Mouse (Mus musculus) CH12.LX (cell line): ENCODE data around the gene Celsr3.

ENCODE experiments used
- CHD2 ChIP-seq: IDR thresholded peaks from 2 replicates; pipeline ENCODE4 v1.6.1; 2011; ENCODE audit warnings: low read length, improper control_type of control experiment
- CTCF ChIP-seq, 2 experiments: IDR thresholded peaks in 1 of 2; conservative IDR thresholded peaks in 1 of 2; 2 replicates each; pipeline ENCODE4 v1.5.1; 2011 to 2012; ENCODE audit warnings: low read depth in 2 of 2, low read length in 2 of 2, improper control_type of control experiment in 1 of 2, inconsistent platforms in 1 of 2, mild to moderate bottlenecking in 1 of 2, moderate library complexity in 1 of 2
- E2F4 ChIP-seq: IDR thresholded peaks from 2 replicates; pipeline ENCODE4 v1.6.1; 2011; ENCODE audit warnings: low read depth, low read length, improper control_type of control experiment; ENCODE audit not compliant: insufficient replicate concordance
- EP300 ChIP-seq: IDR thresholded peaks from 2 replicates; pipeline ENCODE4 v1.6.1; 2011; ENCODE audit warnings: low read length, improper control_type of control experiment
- MAX ChIP-seq: IDR thresholded peaks from 2 replicates; pipeline ENCODE4 v1.6.1; 2011; ENCODE audit warnings: low read length, improper control_type of control experiment
- MEF2A ChIP-seq: IDR thresholded peaks from 2 replicates; pipeline ENCODE4 v1.6.1; 2014; ENCODE audit warnings: low read depth, mild to moderate bottlenecking, inconsistent platforms, low read length, improper control_type of control experiment, borderline replicate concordance
- NRF1 ChIP-seq: IDR thresholded peaks from 2 replicates; pipeline ENCODE4 v1.6.1; 2014; ENCODE audit warnings: low read depth, mild to moderate bottlenecking, inconsistent platforms, low read length, improper control_type of control experiment, moderate library complexity
- POLR2A ChIP-seq: IDR thresholded peaks from 2 replicates; pipeline ENCODE4 v1.6.1; 2011; ENCODE audit warnings: low read depth, mild to moderate bottlenecking, improper control_type of control experiment, low read length
- ZC3H11A ChIP-seq: IDR thresholded peaks from 2 replicates; pipeline ENCODE4 v1.6.1; 2012; ENCODE audit warnings: low read depth, mild to moderate bottlenecking, inconsistent platforms, low read length, improper control_type of control experiment
- ZNF384 ChIP-seq: IDR thresholded peaks from 2 replicates; pipeline ENCODE4 v1.6.1; 2012; ENCODE audit warnings: low read depth, low read length, improper control_type of control experiment, inconsistent platforms

- TF ChIP-seq EP300 (no peak), NRF1 (no peak), ZC3H11A (no peak), MEF2A (no peak), MAX (no peak), CTCF (conservative IDR thresholded peaks at IDR 0.05 in 1 of 2, IDR thresholded peaks at IDR 0.05 in 1 of 2; ENCODE audit: low read depth in 2 of 2, low read length in 2 of 2) (no peak), ZNF384 (no peak), CHD2 (no peak), POLR2A (no peak), E2F4 (no peak)
Measured at GRCm38 (mm10) chr9:108852976-108853375, 26.9 kb downstream of the Celsr3 start, which contains the start of gene Slc26a6.
